Mouse (Mus musculus): Measurements from ENCODE around the gene Ipo9.

The Ipo9 gene

GRCm38 (mm10) chr1:135368245-135368644 is 62.1 kb downstream of the Ipo9 start:
- DNase-seq (ENCODE audit: low spot score in 2 of 2): peak; percentile 74 to 87

GRCm38 (mm10) chr1:135367595-135367994 is 62.7 kb downstream of the Ipo9 start:
- no peak for DNase-seq (ENCODE audit: low spot score in 2 of 2)

DNA sequence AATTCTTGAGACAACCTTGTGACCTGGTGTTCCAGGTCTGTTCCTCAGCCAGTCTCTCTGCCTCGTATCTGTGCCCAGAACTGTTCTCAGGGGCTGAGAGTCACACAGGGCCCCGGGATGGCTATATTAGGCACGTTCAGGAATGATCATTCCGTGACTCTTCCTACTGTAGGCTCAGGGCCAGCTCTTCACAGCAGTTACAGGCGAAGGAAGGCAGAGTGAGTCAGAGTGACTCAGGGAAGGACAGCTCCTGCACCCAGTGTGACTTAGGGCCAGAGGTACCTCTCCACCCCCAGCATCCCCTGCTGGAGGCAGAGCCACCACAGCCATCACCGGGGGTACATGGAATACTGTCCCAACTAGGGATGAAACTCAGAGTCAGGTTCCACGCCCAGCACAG is 63.3 kb downstream of the Ipo9 start:
- DNase-seq (ENCODE audit: low spot score in 2 of 2): no peak

- no peak for DNase-seq (ENCODE audit: low spot score in 2 of 2)
Observed at GRCm38 (mm10) chr1:135366380-135366779, 63.9 kb downstream of the Ipo9 start.

DNA sequence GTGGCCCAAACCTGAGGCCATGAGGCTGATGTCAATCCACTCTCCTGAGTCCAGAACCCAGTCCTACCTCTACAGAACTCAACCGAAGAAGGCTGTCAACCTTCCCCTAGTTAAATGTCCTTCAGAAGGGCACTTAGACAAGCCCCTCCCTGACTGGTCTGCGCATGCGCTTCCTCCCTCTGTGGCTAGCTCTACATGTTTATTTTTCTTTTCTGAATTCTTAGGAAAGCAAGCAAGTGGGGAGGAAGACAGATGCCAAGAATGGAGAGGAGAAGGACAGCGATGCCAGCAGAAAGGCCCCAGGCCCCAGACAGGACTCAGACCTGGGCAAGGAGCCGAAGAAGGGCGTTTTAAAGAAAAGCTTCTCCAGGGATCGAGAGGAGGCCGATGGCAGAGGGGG is 66.9 kb downstream of the Ipo9 start:
- DNase-seq (ENCODE audit: low spot score in 2 of 2): no peak

GRCm38 (mm10) chr1:135362115-135362514 is 68.2 kb downstream of the Ipo9 start:
- DNase-seq (ENCODE audit: low spot score in 2 of 2): no peak

- no peak for DNase-seq (ENCODE audit: low spot score in 2 of 2)
Observed at GRCm38 (mm10) chr1:135361491-135361890, 68.8 kb downstream of the Ipo9 start.

DNA sequence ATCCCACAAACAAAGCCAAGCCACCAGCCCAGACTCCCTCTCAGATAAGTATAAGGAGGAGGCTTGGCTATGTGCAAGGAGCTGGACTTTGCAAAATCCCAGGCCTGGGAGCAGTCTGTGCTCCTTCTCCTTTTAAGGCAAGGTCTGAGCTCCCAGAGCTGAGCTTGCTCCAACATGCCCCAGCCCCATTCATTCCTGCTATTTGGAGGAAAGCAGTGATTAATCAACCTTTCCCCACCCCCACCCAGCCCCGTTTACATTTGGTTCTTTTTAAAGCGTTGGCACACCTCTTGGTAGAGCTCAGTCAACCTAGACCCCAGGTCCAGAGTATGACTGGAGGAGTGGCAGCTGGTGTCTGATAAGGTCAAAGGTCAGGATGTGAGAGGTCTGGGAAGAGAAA is 71.2 kb downstream of the Ipo9 start:
- no peak for DNase-seq (ENCODE audit: low spot score in 2 of 2)

GRCm38 (mm10) chr1:135351953-135352352 is 78.3 kb downstream of the Ipo9 start:
- peak; percentile 58 to 65 for DNase-seq (ENCODE audit: low spot score in 2 of 2)

DNA sequence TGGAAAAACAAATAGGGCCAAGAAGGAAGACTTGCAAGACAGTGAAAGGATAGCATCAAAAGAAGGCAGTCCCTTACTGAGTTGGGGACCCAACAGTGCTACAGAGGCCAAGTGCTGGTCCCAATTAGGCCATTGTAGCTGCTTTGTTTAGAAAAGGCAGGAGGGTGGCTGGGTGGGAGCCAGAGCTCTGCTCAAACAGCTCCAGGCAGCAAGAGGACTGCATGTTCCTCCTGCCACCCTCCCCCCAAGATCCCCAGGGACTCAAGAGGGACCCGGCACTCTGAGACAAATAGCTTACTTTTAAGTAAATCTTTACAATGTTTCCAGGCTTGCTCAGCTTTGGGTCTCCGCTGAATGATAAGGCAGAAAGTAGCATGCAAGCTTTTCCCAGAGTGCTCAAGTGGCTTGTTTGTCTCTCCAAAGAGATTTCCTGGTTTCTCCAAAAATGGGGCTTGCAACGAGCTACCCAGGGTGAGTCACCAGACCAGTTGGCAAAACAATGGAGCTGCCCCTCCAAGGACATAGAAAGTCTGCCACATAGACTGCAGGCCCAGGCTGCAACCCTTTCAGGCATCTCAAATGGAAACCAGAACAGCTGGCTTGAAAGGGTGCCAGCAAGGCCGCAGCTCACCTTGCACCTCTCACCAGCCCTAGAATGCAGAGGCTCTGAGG is 82.7 kb downstream of the Ipo9 start:
- DNase-seq (ENCODE audit: low spot score in 2 of 2): peak; percentile 39 to 59

DNA sequence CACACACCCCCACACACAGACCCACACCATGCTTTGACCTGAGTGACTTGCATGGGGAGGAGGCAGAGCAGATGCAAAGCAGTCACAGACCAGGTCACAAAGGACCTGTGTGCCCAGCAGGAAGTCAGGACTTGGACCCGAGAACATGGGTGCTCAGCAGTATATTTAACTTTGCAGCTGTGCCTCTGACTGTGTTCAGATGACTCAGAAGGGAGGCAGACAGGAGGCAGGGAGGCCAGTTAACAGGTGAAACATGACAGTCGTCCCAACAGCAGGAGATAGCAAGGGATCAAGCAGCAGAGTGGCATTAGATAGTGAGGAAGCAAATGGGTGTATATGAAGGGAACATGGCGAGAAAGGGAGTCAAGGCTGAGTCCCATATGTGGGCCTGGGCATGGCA is 83.4 kb downstream of the Ipo9 start:
- no peak for DNase-seq (ENCODE audit: low spot score in 2 of 2)

DNA sequence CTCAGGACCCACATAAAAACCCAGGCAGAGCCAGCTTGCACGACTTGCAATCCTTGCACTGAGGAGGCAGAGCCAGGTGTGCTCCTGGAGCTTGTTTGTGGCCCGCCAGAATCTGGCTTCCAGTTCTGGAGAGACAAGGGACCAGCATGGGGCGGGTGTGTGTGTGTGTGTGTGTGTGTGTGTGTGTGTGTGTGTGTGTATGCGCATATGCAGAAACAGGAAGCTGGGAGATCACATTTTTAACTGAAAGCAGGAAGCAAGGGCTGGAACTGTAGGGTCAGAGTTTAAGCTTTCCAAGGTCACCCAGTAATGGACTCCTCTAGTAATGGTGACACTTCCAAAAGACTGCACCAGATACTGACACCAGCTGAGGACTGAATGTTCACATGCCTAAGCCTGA is 86.3 kb downstream of the Ipo9 start:
- DNase-seq (ENCODE audit: low spot score in 2 of 2): no peak

- no peak for DNase-seq (ENCODE audit: low spot score in 2 of 2)
Observed at GRCm38 (mm10) chr1:135341947-135342346, 88.4 kb downstream of the Ipo9 start.
